Mouse (Mus musculus): ENCODE data around the gene Nploc4.

- TF ChIP-seq CTCF (IDR thresholded peaks at IDR 0.05; ENCODE audit: low read depth, low read length) (no peak), EP300 (IDR thresholded peaks at IDR 0.05; ENCODE audit: insufficient read depth, low read depth, low read length) (no peak), POLR2A (IDR thresholded peaks at IDR 0.05; ENCODE audit: insufficient read depth, low read length) (no peak)
These were observed 39.9 kb downstream of the Nploc4 start for GRCm38 (mm10) chr11:120397602-120398001.
